Mouse (Mus musculus): Measurements from ENCODE around the gene Dhtkd1.

- TF ChIP-seq EP300 (IDR thresholded peaks at IDR 0.05; ENCODE audit: insufficient read depth, low read depth, low read length) = no peak
- no peak for TF ChIP-seq POLR2A (IDR thresholded peaks at IDR 0.05; ENCODE audit: insufficient read depth, low read depth, low read length)
- TF ChIP-seq CTCF (IDR thresholded peaks at IDR 0.05) = no peak
Observed at GRCm38 (mm10) chr2:5965972-5966371, 23.4 kb upstream of the Dhtkd1 start.

Data from heart, adult 2 months (tissue).